Mouse (Mus musculus): ENCODE data around the gene March7. TPM values are rescaled to one million over a fixed set of nuclear protein-coding genes. Genes with fewer than 3 reads are reported as not detected.

March7 gene
- polyA plus RNA-seq, 1 experiment: 66.9 TPM

- no peak overlapping the region for H3K4me3 ChIP-seq (ENCODE audit: insufficient read depth, low read length)
- H3K4me1 ChIP-seq (ENCODE audit: control insufficient read depth, insufficient read depth, low read length): no peaks in the 10 kb centered on the region
- H3K27ac ChIP-seq (ENCODE audit: insufficient read depth, low read depth, low read length): no peak overlapping the region
- no peak for TF ChIP-seq CTCF (IDR thresholded peaks at IDR 0.05; ENCODE audit: low read depth, low read length)
Observed at GRCm38 (mm10) chr2:60233147-60233546, 23.5 kb downstream of the March7 start.

- TF ChIP-seq POLR2A (IDR thresholded peaks at IDR 0.05; ENCODE audit: borderline replicate concordance, low read depth, low read length) (no peak), CTCF (IDR thresholded peaks at IDR 0.05; ENCODE audit: low read depth, low read length) (no peak)
- H3K4me3 ChIP-seq (ENCODE audit: insufficient read depth, low read length): no peak overlapping the region
- H3K27ac ChIP-seq (ENCODE audit: insufficient read depth, low read depth, low read length): no peak overlapping the region
- no peaks in the 10 kb centered on the region for H3K4me1 ChIP-seq (ENCODE audit: control insufficient read depth, insufficient read depth, low read length)
Observed at GRCm38 (mm10) chr2:60234506-60234905, 24.8 kb downstream of the March7 start.

GRCm38 (mm10) chr2:60252782-60253181 is 43.1 kb downstream of the March7 start:
- H3K4me1 ChIP-seq (ENCODE audit: control insufficient read depth, insufficient read depth, low read length): peaks cover 8% of the 10 kb centered on the region
- H3K27ac ChIP-seq (ENCODE audit: insufficient read depth, low read depth, low read length): no peak overlapping the region
- TF ChIP-seq CTCF (IDR thresholded peaks at IDR 0.05; ENCODE audit: low read depth, low read length) (no peak), POLR2A (IDR thresholded peaks at IDR 0.05; ENCODE audit: borderline replicate concordance, low read depth, low read length) (no peak)
- H3K4me3 ChIP-seq (ENCODE audit: insufficient read depth, low read length): no peak overlapping the region

GRCm38 (mm10) chr2:60253506-60253905 is 43.8 kb downstream of the March7 start:
- peak overlapping the region; percentile 34 for H3K27ac ChIP-seq (ENCODE audit: insufficient read depth, low read depth, low read length)
- TF ChIP-seq POLR2A (IDR thresholded peaks at IDR 0.05; ENCODE audit: borderline replicate concordance, low read depth, low read length): no peak
- no peak for TF ChIP-seq CTCF (IDR thresholded peaks at IDR 0.05; ENCODE audit: low read depth, low read length)
- H3K4me1 ChIP-seq (ENCODE audit: control insufficient read depth, insufficient read depth, low read length): peaks cover 8% of the 10 kb centered on the region
- no peak overlapping the region for H3K4me3 ChIP-seq (ENCODE audit: insufficient read depth, low read length)

- H3K27ac ChIP-seq (ENCODE audit: insufficient read depth, low read depth, low read length): no peak overlapping the region
- no peak overlapping the region for H3K4me3 ChIP-seq (ENCODE audit: insufficient read depth, low read length)
- peaks cover 8% of the 10 kb centered on the region for H3K4me1 ChIP-seq (ENCODE audit: control insufficient read depth, insufficient read depth, low read length)
- TF ChIP-seq CTCF (IDR thresholded peaks at IDR 0.05; ENCODE audit: low read depth, low read length): no peak
- no peak for TF ChIP-seq POLR2A (IDR thresholded peaks at IDR 0.05; ENCODE audit: borderline replicate concordance, low read depth, low read length)
Observed at GRCm38 (mm10) chr2:60256751-60257150, 47.1 kb downstream of the March7 start.

GRCm38 (mm10) chr2:60259186-60259585 is 49.5 kb downstream of the March7 start:
- no peak overlapping the region for H3K27ac ChIP-seq (ENCODE audit: insufficient read depth, low read depth, low read length)
- no peaks in the 10 kb centered on the region for H3K4me1 ChIP-seq (ENCODE audit: control insufficient read depth, insufficient read depth, low read length)
- H3K4me3 ChIP-seq (ENCODE audit: insufficient read depth, low read length): no peak overlapping the region
- TF ChIP-seq CTCF (IDR thresholded peaks at IDR 0.05; ENCODE audit: low read depth, low read length): no peak
- no peak for TF ChIP-seq POLR2A (IDR thresholded peaks at IDR 0.05; ENCODE audit: borderline replicate concordance, low read depth, low read length)

- Histone ChIP-seq H3K4me3 (ENCODE audit: insufficient read depth, low read length) (no peak overlapping the region), H3K4me1 (ENCODE audit: control insufficient read depth, insufficient read depth, low read length) (no peaks in the 10 kb centered on the region), H3K27ac (ENCODE audit: insufficient read depth, low read depth, low read length) (no peak overlapping the region)
- TF ChIP-seq CTCF (IDR thresholded peaks at IDR 0.05; ENCODE audit: low read depth, low read length): no peak
Observed at GRCm38 (mm10) chr2:60260621-60261350, 51.1 kb downstream of the March7 start.

- no peak for TF ChIP-seq CTCF (IDR thresholded peaks at IDR 0.05; ENCODE audit: low read depth, low read length)
- no peak for TF ChIP-seq POLR2A (IDR thresholded peaks at IDR 0.05; ENCODE audit: borderline replicate concordance, low read depth, low read length)
- H3K27ac ChIP-seq (ENCODE audit: insufficient read depth, low read depth, low read length): no peak overlapping the region
- H3K4me1 ChIP-seq (ENCODE audit: control insufficient read depth, insufficient read depth, low read length): peaks cover 4% of the 10 kb centered on the region; the same call in 1 of the 2 replicates
- no peak overlapping the region for H3K4me3 ChIP-seq (ENCODE audit: insufficient read depth, low read length)
Observed at GRCm38 (mm10) chr2:60267567-60267966, 57.9 kb downstream of the March7 start.

- Histone ChIP-seq H3K4me3 (ENCODE audit: insufficient read depth, low read length) (no peak overlapping the region), H3K4me1 (ENCODE audit: control insufficient read depth, insufficient read depth, low read length) (peaks cover 4% of the 10 kb centered on the region; the same call in 1 of the 2 replicates), H3K27ac (ENCODE audit: insufficient read depth, low read depth, low read length) (no peak overlapping the region)
- no peak for TF ChIP-seq POLR2A (IDR thresholded peaks at IDR 0.05; ENCODE audit: borderline replicate concordance, low read depth, low read length)
- TF ChIP-seq CTCF (IDR thresholded peaks at IDR 0.05; ENCODE audit: low read depth, low read length): no peak
Observed at GRCm38 (mm10) chr2:60269856-60270479, 60.3 kb downstream of the March7 start.

GRCm38 (mm10) chr2:60278627-60279026 is 68.9 kb downstream of the March7 start:
- no peak overlapping the region for H3K27ac ChIP-seq (ENCODE audit: insufficient read depth, low read depth, low read length)
- no peak overlapping the region for H3K4me3 ChIP-seq (ENCODE audit: insufficient read depth, low read length)
- TF ChIP-seq CTCF (IDR thresholded peaks at IDR 0.05; ENCODE audit: low read depth, low read length): no peak
- TF ChIP-seq POLR2A (IDR thresholded peaks at IDR 0.05; ENCODE audit: borderline replicate concordance, low read depth, low read length): no peak
- peaks cover 15% of the 10 kb centered on the region for H3K4me1 ChIP-seq (ENCODE audit: control insufficient read depth, insufficient read depth, low read length)

Data from bone marrow macrophage, adult 2 months (primary cell).